Mouse (Mus musculus): ENCODE results near the gene Icam2.

DNA sequence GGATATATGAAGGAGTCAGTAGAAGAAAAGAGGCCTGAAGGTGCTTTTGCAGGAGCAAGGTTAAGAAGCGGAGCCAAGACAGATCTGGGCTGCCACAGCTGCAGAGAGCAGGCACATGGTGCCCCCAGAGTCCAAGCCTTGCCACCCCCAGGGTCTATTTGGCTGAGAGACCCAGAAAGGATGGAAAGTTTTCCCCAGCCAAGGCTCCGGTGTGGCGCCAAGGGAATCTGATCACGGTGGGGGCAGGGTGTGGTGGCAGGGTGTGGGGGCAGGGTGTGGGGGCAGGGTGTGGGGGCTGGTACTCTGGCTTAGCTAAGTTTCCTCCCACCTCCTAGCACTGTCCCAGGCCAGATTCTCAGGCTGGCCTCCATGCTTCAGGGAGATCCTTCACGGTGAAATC, 59.4 kb downstream of the Icam2 start:
- TF ChIP-seq CTCF (IDR thresholded peaks at IDR 0.05; ENCODE audit: borderline replicate concordance, insufficient read depth, low read length) (no peak), POLR2A (IDR thresholded peaks at IDR 0.05; ENCODE audit: low read depth, low read length) (no peak)

Measured in embryonic fibroblast, embryonic 13.5 days (primary cell).